Mouse (Mus musculus): ENCODE data around the gene Pde4b.
A peak's percentile ranks its signal among the peaks of the same experiment; 100 is the strongest.

The Pde4b gene

DNA sequence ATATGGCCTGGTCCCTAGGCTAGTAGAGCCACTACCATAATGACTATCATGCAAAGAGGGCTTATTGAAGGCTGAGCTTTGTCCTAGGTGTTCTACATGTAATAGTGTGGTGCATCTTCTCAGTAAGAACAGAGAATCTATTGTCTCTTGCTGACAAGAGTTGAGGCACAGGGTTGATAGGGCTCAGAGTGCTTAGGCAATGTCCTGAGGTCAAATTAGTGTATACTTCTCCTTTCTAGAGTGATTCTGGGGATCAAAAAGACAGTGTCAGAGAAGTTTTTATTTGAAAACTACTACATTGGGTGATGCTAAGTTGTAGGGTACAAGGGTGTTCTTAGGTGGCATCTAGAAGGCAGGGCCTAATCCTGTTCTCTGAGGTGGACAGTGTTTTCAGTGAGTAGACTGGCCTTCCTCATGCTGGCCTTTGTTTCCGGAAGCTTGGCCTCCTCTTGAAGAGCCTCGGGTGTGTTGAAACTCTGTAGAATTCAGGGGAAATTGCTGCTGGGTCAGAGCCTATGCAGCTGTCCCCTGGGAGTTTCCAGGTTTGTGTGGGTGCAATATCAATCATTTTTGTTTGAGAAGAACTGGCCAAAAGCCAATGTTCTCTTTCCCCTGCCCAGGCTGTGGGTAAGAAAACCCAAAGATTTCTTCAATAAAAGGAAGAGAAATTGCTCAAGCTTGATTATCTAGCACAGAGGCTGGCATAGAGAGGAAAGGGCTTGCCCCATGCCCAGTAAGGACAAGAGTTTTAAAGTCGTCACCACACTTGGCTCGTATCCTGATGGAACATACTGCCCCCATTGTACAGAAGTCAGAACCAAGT lies 536.7 kb downstream of the Pde4b start:
- no peak for DNase-seq

DNA sequence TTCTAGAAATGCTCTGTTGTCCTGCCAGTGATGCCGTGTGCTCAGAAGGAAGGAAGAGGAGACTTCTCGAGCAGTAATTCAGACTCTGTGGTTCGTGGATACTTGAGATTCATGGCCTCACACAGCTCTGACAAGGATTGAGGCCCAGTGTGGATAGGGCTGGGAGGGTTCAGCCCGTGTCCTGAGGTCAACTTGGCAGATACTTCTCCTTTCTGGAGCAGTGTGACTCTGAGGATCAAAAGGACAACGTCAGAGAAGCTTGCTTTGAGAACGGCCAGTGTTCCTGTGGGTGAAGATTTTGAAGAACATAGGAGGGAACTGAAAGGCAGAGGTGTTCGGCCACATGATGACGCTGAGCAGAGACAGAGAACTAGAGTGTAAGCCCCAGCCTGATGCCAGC lies 537.6 kb downstream of the Pde4b start:
- no peak for DNase-seq

DNA sequence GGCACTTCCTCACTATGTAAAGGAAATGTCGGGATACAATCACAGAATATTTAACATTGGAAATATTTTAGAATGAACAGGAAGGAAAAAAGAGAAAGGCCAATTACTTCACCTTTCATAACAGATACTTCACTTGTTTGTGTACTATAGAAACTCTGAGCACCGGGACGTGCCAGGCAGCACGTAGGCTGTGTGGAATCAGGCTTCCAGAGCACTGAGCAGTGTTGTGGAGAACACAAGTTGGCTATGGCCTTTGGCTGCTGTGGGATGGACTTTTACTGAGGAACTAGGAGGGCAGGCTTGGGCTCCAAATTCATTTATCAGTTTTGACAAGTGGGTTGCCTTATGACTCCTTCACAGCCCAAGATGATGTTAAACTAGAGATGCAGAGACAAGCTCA lies 540.5 kb downstream of the Pde4b start:
- no peak for DNase-seq

DNA sequence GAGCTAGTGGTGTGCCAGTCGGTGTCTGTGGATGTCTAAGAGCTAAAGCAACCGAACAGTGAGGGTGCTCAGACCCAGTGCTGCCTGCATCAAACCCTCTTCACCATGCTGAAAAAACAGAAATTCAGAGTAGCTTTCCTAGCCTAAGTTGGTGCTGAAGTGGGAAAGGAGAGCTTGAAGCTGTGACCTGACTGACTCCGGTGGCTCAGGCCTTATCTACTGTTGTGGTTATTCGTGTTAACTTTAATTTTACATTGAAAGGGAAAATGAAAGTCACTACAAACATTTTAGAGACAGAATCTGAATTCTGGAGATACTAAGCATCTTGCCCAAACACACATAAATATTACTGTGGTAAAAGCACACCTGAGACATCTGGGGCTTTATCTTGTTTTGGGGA lies 542.3 kb downstream of the Pde4b start:
- DNase-seq = no peak

DNA sequence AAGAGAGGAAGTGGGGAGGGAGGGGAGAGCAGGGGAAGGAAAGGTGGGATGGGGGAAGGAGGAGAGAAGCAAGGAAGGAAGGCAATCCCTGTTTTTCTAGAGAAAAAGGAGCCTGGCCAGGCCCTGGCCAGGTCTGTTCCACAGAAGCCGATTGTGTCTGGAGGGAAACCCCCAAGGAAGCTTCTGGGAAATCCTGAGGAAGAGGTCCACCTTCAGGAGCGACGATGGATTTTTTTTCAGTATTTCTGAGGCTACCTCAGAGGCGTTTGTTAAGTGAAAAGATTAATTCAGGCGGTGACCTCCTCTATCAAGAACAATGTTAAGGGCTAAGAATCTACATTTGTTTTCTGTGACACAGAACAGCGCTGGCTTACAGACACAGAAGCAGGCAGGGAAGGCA lies 542.9 kb downstream of the Pde4b start:
- no peak for DNase-seq

DNA sequence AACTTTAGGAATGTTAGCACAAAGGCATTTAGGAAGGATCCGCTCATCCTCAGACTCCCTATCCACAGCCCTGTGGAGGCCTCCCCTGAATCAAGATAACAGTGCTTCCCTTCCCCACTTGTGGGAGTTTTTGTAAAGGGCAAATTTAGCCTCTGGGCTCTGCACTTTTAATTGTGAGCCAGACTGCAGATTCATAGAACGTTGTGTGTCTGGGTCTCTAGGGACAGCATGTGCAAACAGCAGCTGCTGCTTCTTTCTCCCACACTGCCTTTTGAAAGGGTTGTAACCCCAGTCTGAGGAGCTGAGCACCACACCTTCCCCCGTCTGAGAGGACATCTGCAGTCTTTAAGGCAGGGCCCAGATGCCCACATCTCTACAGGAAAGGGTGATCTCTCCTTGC lies 544.3 kb downstream of the Pde4b start:
- no peak for DNase-seq

DNA sequence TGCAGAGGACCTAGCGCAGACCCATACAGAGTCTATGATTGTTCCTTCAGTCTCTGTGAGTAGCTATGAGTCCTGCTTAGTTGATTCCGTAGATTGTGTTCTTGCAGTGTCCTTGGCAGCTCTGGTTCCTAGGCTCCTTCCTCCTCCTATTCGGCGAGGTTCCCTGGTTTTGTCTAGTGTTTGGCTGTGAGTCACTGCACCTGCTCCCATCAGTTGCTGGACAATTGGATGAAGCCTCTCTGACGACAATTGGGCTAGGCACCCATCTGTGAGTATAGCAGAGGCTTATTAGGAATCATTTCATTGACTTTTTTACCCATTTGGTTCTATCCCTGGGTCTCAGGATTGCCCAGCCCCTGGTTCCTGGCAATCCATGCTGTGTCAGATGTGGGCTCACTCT lies 545.9 kb downstream of the Pde4b start:
- DNase-seq = no peak

DNA sequence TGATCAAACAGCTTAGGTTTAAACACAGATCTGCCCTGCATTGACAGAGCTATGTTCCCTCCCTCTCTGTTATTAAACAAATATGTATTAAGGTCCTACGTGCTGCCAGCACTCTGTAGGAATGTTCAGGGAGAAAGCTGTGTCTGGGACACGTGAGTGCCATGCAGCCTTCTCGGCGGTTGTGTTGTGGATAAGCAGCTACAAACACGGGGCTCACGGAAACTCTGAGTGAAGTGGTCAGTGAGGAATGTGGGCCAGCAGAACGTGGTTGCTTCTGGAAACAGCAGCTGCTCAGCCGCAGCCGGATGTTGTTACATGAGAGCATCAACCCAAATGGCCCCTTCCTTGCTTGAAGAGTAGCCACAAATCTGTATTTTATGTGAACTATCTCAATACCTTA lies 547.9 kb downstream of the Pde4b start:
- peak; percentile 64 for DNase-seq

DNA sequence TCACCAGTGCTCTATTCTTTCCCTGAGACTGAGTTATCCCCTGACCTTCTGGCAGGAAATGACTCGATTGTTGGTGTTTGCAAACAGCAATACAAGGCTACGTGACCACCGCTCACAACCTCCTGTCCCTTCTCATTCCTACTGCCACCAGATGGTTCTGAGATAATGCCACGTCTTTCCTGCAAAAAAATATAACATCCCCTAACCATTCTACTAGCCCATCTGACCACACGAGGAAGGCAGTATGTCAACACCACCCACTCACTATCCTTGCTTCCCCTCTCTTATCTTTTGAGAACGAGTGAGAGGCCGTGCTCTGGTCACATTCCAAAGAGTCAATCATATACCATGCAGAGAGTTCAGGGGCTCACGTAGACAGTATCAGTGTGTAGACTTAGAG lies 548.6 kb downstream of the Pde4b start:
- DNase-seq = peak; percentile 41

DNA sequence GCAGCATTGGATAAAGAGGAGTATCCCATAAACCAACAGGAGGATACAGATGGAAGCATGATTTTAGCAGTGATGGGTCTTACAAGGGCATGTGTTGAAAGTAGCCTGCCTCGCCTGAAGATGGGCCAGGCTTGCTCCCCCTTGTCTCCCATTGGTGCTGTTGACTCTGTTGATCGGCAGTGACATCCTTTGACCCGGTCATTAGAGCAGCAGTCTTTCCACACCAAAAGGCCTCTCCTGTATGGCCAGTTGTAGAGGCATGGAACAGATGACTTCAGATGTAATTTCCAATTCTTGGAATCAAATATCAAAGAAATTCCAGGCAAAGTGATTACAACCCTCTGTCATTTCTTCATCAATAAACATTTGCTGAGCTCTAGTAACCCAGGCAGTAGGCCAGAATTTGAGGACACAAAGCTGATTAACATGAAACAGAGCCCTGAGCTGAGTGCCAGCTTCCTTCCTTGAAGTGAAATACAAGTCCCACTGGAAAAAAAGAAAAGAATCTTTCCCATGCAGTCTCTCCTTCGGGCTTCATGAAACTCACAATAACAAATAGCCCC lies 550.1 kb downstream of the Pde4b start:
- peak; percentile 58 for DNase-seq

DNA sequence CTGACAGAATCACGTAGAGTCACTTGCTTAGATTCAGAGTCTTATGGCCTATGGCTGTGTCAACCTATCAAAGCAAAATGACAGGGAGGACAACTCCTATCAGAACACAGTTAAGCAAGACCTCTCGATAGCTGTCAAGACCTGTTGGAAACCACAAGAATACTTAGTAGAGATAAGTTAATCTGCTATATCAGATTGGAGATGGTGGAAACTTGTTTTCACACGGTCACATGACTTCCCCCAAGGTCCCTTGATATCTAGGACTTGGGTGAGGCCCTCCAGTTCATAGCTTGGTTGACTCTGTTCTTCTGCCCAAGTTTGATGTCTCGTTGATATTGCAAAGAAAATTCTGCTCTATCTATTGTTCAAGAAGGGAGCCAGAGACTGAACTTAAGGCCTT lies 553.6 kb downstream of the Pde4b start:
- DNase-seq = no peak

DNA sequence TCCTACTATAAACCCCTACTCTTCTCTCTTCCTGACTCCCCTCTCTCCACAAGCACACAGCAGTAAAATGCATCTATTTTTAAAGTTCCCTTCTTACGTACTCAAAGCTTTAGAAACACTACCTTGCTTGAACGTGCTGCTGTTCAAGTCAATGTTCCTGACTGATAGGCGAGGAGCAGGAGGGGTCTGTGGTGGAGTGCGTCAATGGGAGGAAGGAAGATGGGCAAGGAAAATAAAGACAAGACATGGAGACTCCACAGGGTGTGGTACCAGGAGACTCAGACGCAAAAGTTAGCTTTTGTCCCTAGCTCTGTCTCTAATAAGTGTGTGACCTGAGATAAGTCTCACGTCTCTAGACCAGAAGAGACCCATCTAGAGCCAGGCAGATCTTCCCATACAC lies 556.7 kb downstream of the Pde4b start:
- no peak for DNase-seq

DNA sequence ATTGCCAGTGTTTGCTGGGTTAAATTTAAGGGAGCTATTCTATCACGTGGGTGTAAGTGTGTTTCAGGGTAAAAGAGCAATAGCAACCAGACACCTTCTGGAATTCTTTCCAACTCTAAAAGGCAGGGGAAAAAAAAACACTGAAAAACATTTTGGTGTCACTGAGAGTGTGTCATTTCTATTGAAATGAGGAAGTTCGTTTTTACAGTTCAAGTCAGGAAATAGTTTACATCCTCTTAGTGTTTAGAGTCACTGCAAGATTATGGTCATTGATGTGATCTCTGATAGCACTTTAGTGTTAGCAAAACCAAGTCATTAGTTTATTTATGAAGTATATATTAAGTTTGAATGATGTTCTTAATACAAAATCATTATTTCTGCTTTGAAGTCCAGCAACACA lies 559.7 kb downstream of the Pde4b start:
- no peak for DNase-seq

DNA sequence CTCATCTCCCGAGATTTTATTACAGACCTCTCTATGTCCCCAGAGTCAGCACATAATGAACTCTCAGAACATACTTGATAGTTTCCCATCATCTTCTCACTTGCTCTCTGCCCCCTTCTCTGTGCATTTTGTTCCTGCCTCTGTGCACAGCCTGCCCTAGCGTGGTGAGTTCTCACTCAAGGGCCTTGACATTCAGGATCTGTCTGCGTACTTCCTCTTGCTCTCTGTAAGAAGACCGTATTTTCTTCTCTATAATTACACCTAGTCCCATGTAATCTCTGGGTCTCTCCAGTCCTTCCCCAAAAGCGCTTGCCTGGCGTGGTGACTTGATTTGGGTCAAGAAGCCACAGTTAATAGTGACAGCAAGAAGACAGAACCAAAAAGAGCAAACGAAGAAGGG lies 568.0 kb downstream of the Pde4b start:
- DNase-seq = no peak

DNA sequence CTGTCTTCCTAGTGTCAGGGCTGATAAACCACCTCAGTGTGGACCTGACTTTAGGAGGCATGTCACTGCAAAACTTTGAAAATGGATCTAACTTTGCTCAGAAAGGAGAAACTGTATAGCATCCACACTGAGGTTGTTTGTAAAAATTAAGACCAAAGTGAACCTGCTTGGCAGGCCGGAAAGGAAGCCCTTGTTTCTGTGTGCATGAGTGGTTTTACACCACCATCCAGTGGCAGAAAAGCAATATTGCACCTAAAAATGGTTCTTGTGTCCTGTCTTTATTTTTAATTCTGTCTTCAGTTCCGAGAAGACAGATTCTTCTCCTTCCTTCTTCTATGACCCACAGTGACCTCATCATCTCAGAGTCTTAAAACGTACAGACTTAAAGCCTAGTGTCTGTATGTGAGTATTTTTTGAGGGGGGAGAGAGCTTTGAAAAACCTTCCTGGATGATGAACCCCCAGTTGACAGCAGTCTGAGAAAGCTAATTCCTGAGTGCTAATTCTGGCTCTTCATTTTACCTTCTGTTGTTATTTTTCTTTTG lies 569.2 kb downstream of the Pde4b start:
- peak; percentile 53 for DNase-seq

Measured in lung, postnatal 14 days (tissue).